Mouse (Mus musculus) left cerebral cortex, postnatal 36 days (tissue): Measurements from ENCODE around the gene Ranbp3l. TPM values are rescaled to one million over a fixed set of nuclear protein-coding genes. Genes with fewer than 3 reads are reported as not detected.
"Not testable (repeated sequence)": the region's sequence is repeated elsewhere in the genome, so short reads cannot be mapped to it uniquely, and the experiment has no call there.

ENCODE experiments used
- DNase-seq, 2 experiments: peaks; one replicate each; pipeline ENCODE4 v3.0.0; 2021 to 2022; ENCODE audit warnings: low spot score in 2 of 2, mixed read lengths in 1 of 2
- intact Hi-C: fragments of 180-260 bp; cut with DNase I; formaldehyde crosslinking; loops from one replicate; pipeline ENCODE4 v1.15.1; 2025
- total RNA-seq, 2 experiments: library from RNA; stranded (reverse); gene quantifications; 2 replicates each; pipeline ENCODE4 v1.2.3; 2021

Ranbp3l gene
- 10 to 100 TPM in 1 of 2 experiments, 1 to 10 TPM in 1; 8.4 to 10.9 TPM for total RNA-seq

DNA sequence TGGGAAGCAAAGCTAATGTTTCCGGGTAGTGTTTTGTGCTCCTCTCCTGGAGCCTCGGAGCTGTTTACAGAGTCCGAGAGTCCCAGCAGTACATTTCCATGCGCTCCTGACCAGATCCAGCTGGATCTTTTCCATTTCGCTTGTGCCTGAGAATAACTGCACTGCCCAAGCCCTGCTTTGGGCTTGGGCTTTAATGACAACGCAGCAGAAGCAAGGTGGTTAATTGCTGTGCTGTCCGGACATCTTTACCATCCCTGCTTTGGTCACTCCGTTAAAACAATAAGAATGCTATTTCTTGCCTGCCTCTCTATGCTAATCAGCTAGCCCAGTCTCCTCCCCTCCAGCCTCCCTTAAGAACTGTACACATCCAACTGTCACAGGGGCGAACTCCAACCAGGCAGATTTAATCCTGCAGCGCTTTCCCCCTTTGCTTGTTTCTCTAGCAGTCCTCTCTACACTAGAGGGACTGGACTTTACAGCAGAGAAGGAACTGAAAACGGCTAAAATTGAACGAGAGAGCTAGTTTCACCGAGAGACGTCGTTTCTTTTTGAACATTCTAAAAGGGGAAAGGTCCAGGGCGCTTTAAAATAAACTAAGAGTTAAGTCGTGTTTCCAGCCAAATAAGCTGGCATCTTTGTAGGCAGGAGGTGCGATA is at the start of gene Ranbp3l:
Gene Ranbp3l, plus strand, starts transcription at position 377 of the 656 bp plus-strand sequence.
- intact Hi-C loops = no loop called here
- peak in 1 of 2 experiments; percentile 18 for DNase-seq

GRCm38 (mm10) chr15:8930061-8930460 is 37.7 kb upstream of the Ranbp3l start:
- no peak for DNase-seq
- intact Hi-C loops = no loop called here

DNA sequence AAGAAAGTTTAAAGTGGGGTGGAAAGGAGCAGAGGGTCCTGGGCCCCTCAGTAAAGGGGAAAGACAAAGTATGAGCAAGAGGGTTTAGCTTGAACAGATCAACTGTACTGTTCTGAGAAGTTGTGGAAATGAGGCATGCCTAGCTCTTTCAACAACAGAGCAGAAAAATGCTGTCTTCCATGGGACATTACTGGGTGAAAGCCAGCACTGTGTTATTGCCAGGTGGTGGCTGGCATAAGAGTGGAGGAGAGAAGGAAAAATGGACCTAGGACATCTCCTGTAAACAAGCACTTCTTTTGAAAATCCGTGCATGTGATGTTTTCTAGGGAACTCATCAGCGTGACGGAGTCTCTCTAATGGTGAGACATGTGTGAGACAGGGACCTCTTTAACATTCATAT is 30.8 kb upstream of the Ranbp3l start:
- DNase-seq = no peak
- intact Hi-C loops = no loop called here

- DNase-seq = no peak
- intact Hi-C loops = no loop called here
These were observed 26.9 kb upstream of the Ranbp3l start for GRCm38 (mm10) chr15:8940861-8941260.

DNA sequence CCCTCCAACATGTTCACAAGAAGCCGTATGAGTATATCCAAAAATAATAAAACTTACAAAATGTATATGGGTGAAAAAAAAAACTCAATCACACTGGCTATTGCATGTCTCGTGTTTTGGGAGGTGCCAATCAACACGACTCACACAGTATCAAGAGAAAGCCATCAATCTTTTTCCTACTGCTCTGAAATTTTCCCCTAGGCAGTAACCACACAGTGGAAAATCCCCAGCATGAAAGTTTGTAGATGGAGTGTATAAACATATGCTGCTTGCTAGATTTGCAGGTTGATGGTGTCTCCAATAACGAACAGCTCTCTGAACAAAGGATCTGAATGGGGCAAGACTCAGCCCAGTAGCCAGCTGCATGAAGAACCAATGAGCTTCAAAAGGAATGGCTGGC is 16.9 kb upstream of the Ranbp3l start:
- intact Hi-C loops = no loop called here
- no peak for DNase-seq

GRCm38 (mm10) chr15:8963323-8963722 is 4.4 kb upstream of the Ranbp3l start:
- DNase-seq = no peak
- intact Hi-C loops = no loop called here

- intact Hi-C loops = no loop called here
- no peak for DNase-seq
These were observed 463 bp downstream of the Ranbp3l start for GRCm38 (mm10) chr15:8968229-8968595.

DNA sequence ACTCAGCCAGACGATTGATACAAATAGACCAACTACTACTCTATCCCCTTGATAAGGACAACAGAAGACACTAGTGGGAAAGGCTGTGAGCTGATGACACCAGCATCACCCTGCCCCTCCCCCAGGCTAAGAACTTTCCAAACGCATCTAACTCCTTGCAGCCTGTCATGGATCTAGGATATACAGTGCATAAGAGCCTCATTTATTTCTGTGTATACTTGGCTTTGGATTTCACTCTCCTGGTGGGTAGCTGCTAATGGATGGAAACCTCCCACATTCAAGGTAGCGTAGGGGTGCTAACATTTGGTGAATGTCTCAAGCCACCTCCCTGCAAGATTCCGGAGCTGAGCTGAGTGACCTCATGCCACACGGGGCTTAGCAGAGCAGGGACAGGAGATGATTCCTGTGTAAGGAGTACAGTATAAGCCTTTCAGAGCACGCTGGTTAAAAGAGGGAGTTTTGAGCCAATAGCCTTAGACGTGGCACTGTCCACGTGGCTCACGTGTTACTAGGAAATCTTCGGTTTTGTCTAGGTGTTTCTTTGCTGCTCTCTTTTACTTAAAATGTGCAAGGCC is 1.4 kb downstream of the Ranbp3l start:
- intact Hi-C loops = no loop called here
- DNase-seq = no peak

DNA sequence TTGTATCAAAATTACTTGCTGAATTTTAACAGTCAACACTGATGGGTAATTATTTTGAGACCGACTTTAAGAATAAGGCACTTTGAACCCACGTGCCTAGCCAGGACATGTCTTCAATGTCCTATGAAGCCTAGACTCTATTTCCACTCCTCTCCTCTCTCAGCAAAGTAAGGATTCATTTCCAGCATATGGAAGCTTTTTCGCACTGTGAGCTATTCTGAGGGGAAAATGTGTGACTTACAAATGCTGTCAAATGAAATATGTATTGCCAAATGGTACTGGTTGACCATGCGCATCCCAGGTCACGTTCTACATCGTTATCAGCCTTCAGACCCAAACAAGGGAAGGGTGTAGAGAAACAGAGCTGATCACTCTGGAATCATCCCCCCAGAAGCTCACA is 23.5 kb downstream of the Ranbp3l start:
- DNase-seq = no peak

GRCm38 (mm10) chr15:8991859-8992838 is 24.4 kb downstream of the Ranbp3l start:
- DNase-seq = no peak
- intact Hi-C loops = no loop called here

More for the DNA sequence above, 23.5 kb downstream of the Ranbp3l start:
- intact Hi-C loops = no loop called here

GRCm38 (mm10) chr15:8994608-8995277 is 27.0 kb downstream of the Ranbp3l start:
- peak in 1 of 2 experiments; percentile 28 for DNase-seq
- intact Hi-C loops = no loop called here

DNA sequence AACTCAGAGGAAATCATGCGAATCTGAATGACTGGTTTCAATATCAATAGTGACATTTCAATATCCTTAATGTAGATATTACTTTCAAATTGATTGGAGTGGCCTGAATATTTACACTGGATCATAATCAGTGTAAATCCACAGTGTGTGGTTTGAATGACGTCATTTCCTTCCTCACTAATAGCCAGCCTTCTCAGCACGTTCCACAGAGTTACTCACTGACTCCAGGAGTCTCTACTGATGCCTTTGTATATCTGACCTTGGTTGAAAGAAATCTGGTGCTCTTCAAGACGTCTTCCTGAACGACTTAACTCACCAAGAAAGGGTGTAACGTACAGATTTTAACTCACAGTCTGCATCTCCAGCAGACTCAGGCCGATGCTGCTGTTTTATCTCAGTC is 27.7 kb downstream of the Ranbp3l start:
- no peak for DNase-seq
- intact Hi-C loops = no loop called here

GRCm38 (mm10) chr15:9002762-9003161 is 35.0 kb downstream of the Ranbp3l start:
- DNase-seq = no peak
- intact Hi-C loops = no loop called here

DNA sequence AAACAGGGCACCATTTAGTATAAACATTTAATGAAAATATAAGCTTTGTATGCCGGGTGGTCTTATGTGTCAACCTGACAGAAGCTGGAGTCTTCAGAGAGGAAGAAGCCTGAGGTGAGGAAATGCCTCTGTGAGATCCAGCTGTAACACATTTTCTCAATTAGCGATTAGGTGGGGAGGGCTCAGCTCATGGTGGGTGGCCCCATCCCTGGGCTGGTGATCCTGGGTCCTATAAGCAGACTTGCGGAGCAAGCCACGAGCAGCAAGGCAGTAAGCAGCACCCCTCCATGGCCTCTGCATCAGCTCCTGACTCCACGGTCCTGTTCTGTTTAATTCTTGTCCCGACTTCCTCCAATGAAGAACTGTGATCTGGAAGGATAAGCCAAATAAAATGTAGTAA is 41.4 kb downstream of the Ranbp3l start:
- intact Hi-C loops = no loop called here
- no peak for DNase-seq

- intact Hi-C loops = no loop called here
- DNase-seq = no peak
These were observed 46.8 kb downstream of the Ranbp3l start for GRCm38 (mm10) chr15:9014541-9014940.

DNA sequence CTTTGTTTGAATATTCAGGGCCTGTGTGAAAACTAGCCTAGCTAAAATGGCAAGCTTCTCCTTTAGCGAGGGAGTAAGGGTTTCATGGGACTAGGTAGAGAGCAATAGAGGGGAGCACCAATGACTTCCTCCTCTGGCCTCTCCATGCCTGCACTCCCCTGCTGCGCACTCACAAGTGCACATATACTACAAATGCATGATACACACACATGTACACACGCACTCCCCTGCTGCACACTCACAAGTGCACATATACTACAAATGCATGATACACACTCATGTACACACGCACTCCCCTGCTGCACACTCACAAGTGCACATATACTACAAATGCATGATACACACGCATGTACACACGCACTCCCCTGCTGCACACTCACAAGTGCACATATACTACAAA is 47.7 kb downstream of the Ranbp3l start:
- intact Hi-C loops, DNase-seq: not testable (repeated sequence)

DNA sequence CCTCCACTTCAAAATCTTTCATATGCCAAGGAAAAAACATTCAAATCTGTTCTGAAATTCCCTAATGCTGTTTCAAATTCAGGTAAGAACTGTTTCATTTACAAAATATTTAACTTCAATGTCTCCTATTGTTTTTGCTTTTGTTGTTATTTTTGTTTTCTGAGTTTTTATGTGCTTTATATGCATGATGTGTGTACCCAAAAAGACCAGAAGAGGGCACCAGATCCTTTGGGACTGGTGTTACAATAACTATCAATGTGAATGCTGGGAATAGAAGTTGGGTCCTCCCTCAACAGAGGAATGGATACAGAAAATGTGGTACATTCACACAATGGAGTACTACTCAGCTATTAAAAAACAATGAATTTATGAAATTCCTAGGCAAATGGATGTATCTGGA is 88.0 kb downstream of the Ranbp3l start:
- intact Hi-C loops = no loop called here

GRCm38 (mm10) chr15:9059856-9060255 is 92.1 kb downstream of the Ranbp3l start:
- intact Hi-C loops = no loop called here
- DNase-seq = no peak

More for the DNA sequence above, 88.0 kb downstream of the Ranbp3l start:
- DNase-seq = no peak

DNA sequence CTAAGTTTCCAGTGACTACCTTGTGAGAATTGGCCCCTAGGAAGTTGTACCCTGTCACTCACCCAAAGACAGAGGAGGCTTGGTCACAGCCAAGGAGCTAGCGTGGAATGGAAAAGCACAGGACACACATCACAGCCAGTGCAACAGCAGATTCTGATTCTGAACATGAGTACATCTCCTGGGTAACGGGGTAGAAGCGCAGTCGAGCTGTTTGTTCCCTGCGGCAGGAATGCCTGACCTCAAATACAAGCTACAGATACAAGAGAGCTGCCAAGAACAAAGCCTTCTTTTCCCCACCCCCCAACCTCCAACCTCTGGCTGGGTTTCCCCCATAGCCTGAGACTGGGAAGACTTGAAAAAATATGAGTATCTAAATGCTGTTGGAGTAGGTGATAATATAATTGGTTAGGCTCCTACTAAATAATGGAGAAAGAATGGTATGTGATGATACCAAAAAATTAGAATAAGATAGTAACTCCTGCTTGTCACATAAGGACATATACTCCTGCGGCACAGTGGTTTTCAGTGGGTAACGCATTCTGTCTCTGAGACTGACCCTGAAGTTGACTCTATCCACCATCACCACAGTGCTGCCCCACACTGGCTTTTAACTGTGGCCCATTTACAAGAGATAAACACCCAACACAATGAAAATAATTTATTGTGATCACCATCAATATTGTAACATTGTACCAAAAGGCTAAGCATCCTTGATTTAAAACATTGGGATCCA is 93.6 kb downstream of the Ranbp3l start:
- no peak for DNase-seq

More for the DNA sequence above, 93.6 kb downstream of the Ranbp3l start:
- intact Hi-C loops = no loop called here
